Mouse (Mus musculus) erythroblast, embryonic 14.5 days (primary cell): Measurements from ENCODE around the gene Plcb4.

Source experiments
- GATA1 ChIP-seq: IDR thresholded peaks from 2 replicates; pipeline ENCODE4 v1.6.1; 2012; ENCODE audit warnings: low read length, inconsistent platforms, mixed read lengths
- TAL1 ChIP-seq: IDR thresholded peaks from 3 replicates; pipeline ENCODE4 v1.6.1; 2012; ENCODE audit warnings: low read length, inconsistent platforms, mixed read lengths

GRCm38 (mm10) chr2:135761226-135761802, 102.5 kb downstream of the Plcb4 start:
- TF ChIP-seq GATA1 = no peak
- no peak for TF ChIP-seq TAL1
